Mouse (Mus musculus) layer of hippocampus, postnatal 10 days (tissue): Measurements from ENCODE around the gene Naa25. TPM values are rescaled to one million over a fixed set of nuclear protein-coding genes. Genes with fewer than 3 reads are reported as not detected.

Experiments used
- DNase-seq, 2 experiments: peaks; one replicate each; pipeline ENCODE4 v3.0.0; 2021; ENCODE audit warnings: low spot score in 2 of 2
- long read RNA-seq: library from polyadenylated mRNA; stranded (forward); transcript quantifications from one replicate; pipeline ENCODE4 v2.0.0, GENCODE M21; 2023
- total RNA-seq, 2 experiments: library from RNA; stranded (reverse); gene quantifications; 2 replicates each; pipeline ENCODE4 v1.2.3; 2021

The Naa25 gene
- 10 to 100 TPM; 43.9 to 45.3 TPM for total RNA-seq
- long read RNA-seq, full-length matches to known transcripts: 9 of 18 reads
- long read RNA-seq, partial matches to known transcripts: 5 of 18 reads
- long read RNA-seq, other reads (novel, unspliced or antisense): 4 of 18 reads

DNA sequence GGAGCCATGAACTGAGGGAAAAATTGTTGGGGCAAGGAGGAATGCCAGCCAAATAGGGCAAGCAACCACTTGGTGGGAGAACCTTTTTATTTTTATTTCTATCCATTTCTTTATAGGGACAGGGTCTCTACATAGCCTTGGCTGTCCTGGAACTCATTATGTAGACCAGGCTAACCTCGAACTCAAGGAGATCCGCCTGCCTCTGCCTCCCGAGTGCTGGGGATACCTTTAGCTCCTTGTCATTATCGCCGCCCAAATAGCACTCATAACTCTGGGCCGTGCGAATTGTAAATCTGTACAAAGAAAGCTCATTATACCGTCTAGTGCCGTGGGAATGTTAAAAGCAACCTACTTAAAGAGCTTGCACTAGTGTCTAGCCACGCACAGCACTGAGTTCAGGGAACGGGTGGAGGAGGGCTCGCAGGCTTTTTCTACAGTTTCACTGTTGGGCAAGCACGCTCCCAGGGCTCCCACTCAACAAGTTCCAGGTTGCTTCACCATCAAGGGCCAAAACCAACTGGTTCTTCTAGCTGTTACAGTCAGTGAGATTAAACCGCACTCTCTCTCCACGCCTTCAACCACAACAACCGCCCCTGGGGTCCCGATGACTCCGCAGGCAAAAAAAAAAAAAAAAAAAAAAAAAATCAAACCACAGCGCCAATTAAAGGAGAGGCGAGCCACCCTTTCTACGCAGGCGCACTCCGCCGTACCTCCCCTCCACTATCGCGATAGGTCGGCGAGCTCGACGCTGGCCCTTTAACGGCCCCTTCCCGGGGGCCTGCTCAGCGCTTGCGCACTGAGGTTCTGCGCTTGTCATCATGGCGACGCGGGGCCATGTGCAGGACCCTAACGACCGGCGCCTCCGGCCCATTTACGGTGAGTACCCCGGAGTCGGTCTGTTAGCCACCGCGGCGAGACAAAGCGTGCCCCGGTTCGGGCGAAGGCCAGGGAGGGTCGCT is at the start of gene Naa25:
TSS of gene Naa25 (plus strand) at position 750 of the 959 bp plus-strand sequence.
- DNase-seq: peak; percentile 94 to 95

DNA sequence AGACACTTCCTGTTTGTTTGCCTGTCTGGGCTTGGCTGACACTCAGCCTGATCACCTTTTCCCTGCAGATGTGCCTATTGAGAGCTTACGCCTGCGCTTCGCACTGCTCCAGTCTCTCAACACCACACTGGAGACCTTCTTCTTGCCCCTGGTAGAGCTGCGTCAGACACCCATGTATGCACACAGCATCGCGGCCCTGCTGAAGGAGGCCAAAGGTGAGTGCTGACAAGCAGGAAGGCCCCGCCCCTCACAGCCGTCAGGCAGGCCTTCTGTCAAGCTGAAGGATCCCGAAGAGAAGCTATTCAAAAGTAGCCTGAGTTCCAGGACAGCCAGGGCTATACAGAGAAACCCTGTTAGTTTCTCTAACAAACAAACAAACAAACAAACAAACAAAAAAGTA is 38.5 kb upstream of the Naa25 start:
- DNase-seq: no peak

DNA sequence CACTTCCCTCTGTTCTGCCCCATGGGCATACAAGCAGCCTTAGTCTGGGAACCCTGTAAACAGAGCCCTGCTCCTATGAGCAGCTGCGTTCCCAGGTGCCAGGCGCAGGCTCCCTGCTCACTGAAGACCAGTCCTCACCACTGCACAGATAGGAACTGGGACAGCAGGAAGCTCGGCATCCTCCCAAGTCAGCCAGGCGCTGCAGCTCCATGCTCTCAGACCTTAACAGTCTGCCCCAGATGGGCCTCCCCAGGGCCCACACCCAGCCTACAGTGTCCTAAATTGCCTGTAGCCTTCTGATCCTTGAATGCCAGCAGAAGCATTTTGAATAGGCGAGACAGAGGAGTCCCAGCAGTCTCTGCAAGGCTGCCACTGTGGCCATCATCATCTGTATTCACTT is 36.0 kb upstream of the Naa25 start:
- DNase-seq: no peak

DNA sequence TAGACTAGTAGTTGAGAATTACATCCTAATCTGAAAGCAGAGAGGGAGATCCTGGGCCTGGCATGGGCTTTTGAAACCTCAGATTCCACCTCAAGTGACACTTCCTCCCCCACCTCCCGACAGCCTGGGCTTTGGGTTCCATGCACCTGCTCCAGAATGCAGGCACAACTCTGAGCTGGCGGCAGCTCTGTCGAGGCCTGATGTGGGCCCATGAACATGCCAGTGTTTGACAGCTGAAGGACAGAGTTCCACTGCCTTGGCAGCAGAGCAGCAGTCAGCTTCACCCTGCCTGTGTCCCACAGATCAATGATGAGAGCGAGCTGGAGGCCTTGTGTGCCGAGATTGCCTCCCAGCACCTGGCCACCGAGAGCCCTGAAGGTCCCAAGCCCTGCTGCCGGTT is 34.3 kb upstream of the Naa25 start:
- no peak for DNase-seq

DNA sequence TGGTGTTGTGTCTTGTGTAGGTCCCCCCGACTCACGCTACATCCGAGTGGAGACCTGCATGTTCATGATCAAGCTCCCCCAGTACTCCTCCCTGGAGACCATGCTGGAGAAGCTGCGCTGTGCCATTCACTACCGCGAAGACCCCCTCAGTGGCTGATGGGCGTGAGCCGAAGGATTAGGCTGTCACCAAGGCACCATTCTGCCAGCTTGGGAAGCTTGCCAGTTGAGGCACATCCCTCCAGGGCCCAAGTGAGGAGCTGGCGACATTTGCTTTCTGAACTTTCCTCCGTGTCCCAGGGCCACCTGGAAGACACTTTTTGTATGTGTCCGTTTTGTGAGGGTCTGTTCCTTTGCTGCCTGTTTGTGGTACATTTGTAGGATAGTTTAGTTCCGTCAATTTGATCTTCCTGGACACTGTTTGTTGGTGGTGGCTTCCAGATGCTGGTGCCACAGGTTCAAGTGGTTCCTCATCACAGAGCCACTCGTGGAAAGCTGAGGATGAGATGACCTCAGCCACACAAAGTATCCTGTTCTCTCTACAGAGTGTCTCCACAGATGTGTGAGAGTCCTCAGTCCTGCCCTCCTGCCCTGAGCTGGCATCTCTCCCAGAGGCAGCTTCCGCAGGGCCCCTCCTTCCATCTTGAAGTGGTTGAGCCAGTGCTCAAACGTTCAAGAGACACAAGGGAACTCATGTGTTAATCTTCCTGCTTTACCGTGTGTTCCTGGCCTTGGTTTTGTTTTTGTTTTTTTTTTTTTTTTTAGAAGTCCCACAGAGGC is 31.1 kb upstream of the Naa25 start:
- no peak for DNase-seq

DNA sequence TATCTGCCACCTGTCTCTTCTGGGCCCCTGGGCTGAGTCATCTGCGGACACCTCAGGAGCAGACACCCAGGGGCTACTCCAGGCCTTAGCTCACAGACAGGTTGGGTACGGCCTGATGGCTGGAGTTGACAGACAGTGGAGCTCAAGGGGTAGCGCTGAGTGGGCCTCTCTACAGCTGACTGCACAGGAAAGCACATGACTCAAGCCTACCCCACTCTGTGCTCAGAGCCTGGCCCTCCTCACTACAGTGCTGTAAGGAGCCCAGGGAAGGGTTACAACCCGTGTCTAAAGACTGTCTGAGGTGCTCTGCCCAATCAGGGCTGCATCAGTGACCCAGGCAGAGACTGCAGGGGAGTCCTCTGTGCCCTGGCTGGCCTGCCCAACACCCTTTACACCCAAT is 30.5 kb upstream of the Naa25 start:
- DNase-seq: no peak

DNA sequence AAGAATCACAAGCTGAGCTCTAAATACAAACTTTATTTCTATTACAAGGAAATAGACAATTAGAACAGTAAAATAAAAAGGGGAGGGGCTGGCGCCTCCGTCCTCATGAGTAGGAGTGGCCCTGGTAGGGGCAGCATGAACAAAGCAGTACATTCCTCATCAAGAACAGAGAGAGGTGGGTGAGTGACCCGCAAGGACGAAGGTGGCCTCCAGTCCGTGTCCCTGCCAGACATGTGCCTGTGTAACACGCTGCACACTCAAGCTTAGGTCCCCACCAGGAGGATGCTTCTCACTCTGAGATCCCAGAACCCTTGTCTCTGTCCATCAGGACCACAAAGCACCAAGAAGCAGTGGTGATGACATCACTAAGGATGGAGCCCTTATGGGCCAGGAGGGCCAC is 26.0 kb upstream of the Naa25 start:
- no peak for DNase-seq

DNA sequence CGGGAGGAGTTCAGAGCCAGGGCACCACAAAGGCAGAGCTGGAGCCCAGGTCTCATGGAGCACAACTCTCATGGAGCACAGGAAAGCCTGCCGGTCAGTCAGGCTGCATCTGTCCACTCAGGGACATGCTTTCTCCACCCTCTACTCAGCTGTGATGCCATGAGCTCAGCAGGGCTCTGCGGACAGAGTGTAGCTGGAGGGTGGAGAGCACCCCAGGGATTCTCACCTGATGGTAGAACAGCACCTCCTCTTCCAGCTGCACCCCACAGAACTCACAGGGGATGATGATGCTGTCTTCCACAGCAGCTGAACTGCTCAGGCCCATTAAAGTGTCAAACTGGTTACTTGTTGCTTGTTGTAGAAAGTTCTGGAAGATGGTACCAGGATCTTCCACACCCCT is 22.9 kb upstream of the Naa25 start:
- no peak for DNase-seq

DNA sequence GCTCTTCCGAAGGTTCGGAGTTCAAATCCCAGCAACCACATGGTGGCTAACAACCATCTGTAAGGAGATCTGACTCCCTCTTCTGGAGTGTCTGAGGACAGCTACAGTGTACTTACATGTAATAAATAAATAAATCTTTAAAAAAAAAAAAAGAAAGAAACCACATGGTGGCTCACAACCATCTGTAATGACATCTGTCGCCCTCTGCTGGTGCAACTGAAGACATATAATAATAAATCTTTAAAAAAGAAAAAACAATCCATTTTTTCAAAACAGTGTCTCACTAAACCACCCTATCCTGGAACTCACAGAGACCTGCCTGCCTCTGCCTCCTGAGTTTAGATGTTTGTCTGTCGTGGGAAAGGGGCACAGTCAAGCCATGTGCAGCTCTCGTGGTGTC is 20.8 kb upstream of the Naa25 start:
- peak; percentile 52 to 60 for DNase-seq

DNA sequence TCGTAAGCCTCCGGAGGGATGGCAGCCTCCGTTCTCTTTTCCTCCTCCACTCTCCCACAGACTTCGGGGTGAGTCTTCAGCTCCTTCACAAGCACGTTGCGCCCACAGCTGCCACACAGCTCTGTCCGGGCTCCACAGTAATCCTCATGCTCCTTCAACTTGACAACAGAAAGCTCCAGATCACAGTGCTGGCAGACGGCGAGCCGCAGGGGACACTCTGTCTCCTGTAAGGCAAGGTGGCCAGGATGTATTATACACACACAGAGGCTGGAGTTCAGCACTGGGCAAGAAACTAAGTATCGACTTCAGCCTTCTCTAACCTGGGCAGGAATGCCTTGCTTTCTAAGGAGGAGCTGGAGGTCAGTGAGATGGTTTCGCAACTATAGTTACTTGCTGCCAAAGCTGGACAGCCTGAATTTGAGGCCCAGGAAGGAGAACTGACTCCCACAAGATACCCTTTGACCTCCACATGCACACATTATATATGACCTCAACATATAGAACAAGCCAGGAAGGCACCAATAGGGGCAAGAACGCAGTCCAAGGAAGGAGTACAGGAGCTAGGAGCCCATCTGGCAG is 19.0 kb upstream of the Naa25 start:
- DNase-seq: no peak

DNA sequence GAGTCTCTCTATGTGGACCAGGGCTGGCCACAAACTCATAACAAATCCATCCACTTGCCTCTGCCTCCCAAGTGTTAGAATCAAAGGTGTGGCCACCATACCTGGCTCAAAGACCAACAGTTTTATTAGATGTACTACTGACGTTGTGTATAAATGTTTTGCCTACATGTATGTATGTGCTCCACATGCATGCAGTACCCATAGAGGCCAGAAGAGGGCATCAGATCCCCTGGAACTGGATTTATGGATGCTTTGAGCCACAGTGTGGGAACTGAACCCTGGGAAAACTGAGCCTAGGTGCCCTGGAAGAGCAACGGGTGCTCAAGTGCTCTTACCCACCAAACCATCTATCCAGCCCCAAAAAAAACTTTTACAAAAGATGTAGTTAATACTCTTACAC is 17.0 kb upstream of the Naa25 start:
- no peak for DNase-seq

DNA sequence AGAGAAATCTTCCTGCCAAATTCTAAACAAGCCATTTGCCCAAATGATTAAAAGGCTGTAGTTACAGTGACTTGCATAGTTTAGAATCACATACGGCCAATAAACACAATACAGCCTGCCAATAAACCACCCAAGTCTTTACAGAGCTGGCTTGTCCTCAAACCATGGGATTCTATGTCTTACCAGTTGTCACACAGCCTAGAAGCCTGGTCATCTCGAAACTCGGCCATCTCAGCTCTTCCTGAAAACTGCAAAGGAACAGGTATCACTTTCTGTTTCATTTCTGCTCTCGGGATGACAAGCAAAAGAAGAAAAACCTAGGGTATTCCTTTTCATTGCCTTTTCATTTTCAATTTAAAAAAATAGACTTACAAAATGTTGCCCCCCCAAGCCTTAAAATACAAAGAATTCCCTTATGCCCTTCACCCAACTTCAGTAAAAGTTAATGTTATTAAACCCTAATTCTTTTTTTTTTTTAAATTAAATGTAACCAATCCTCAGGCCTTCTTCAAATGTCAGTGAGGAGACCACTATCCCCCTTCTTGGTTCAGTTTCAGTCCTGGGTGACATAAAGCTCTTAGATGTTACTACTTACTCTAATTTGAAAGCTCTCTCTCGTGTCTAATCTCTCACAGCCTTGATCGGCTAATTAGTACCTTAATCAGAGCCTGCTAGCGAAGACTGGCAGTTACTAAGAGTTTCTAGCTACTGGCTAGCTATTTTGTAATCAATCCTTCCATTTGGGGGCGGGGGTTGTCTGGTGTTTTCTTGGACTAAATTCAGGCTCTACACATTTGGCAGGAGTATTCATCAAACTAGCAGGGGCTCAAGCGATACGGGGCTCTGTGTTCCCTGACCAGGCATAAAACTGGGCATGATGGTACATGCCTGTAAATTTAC is 13.6 kb upstream of the Naa25 start:
- DNase-seq: no peak

DNA sequence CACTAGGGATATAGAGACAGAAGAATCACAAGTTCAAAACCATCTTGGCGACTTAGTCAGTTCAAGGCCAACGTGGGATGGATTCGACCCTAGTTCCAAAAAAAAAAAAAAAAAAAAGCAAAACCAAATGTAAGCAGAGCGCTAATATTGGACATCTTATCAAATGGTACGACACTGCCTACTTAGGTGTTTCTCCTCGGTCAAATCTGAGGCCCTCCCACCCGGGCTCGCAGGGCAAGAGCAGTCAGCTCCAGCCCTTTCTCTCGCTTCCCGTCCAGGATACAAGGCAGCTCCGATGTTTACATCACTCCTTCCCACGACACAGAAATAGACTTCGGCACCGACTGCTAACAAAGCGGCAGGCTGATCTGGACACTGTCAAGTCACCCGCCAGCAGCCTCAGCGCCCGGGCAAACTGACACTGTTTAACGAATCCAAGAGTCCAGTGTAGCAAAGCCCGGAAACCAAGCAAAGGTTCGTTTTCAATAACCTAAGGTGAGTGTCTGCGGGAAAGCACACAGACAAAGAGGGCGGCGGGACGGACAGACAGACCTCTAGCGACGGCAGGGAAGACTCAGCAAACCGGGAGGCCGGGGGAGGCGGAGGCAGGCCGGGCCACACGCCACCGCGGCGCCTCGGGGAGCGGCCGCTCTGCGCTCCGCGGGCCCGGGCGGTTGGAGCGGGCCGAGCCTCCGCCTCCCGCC is 12.8 kb upstream of the Naa25 start:
- DNase-seq: peak in 1 of 2 experiments; percentile 59

DNA sequence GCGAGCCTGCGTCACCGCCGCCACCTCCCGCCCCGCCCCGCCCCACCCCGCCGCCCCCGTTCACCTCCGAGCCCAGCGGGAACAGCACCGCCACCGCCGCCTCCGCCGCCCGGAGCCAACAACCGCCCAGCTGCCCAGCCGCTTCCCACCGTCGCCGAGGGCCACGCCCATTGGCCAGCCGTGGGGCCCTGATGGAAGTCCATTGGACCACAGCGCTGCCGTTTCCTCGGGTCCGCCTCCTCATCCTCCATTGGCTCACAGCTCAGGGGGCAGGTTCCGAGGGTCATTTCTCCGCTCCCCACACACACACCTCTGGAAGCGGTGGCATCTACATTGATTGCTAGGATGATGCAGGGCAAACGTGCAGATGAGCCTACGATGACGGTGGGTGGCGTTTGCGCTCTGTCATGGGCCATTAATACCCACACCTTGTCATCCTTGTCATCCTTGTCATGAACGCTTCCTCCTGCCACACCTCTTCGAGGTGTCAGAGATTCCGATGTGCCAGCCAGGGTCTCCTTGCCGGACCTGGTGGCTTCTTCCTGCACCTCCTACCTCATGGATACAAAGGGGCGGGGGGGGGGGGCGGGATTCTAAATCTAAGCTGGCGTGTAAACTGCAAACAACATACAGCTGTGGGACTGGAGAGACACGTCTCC is 12.1 kb upstream of the Naa25 start, which contains the start of gene Trafd1:
TSS of gene Trafd1 (minus strand) at position 172 of the 659 bp plus-strand sequence.
- DNase-seq: peak; percentile 92 to 94

DNA sequence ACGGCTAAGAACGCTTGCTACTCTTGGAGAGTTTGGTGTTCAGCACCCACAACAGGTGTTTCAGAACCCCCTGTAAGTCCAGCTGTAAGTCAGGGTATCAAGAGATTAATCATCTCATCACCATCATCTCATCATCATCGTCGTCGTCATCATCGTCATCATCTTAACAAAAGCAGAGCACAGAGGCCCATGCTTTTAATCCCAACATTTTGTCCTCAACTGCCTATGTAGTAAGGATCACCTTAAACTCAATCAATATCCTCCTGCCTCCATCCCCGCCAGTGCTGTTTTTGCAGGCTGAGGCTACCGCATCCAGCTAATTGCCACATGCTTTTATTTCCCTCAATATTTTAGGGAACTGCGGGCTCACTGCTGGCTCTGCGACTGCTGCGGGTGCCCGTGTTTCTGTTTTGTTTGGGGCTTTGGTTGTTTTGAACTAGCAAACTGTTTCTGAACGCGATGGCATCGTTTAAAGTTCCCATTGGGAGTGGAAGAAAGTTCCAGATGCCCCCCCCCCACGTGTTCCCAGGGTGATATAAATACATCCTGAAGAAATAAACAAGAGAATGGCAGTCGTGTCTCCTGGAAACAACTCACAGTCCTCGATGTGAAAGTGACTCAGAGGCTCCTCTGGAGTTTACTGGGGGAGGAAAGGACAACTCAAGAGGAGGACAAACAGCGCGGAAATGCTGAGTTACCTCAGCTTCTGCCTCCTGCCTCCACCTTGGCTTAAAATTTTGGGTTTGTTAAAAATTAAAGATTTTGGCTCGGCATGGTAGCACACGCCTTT is 11.4 kb upstream of the Naa25 start:
- no peak for DNase-seq

DNA sequence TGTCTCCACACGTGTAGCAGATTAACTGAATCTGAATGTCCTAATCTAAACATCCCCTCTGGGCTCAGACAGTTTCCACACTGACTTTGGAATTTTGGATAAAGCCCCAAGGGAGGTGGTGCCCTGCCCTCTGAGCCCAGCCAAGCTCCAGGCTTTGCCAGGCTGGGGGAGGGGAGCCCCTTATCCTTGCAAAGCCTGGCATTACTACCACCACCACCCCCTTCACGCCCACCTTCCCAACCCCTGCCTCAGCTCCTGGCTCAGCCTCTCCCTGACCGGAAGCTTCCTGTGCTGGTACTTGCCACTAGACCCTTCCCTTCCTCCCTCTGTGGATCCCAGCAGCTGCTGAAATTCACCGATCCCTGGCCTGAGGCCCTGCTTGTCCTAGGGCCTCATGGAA is 10.6 kb upstream of the Naa25 start:
- DNase-seq: no peak

DNA sequence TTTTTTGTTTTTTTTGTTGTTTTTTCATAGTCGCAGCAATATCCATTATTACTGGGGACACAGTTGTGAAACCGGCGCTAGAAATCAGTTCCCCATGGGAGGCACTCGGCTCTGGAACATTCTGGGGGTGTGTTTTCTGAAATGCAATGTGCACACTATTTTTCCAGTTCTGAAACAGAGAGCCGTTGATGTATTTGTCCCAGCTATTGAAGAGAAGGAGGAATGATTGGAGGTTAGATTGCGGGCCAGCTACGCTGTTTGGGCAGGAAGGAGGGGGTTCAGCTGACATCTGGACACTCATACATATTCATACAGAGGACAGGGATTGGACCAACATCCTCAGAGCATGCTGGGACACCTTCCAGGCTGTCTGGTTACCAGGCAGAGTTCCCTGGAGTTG is 8.6 kb upstream of the Naa25 start:
- DNase-seq: no peak

DNA sequence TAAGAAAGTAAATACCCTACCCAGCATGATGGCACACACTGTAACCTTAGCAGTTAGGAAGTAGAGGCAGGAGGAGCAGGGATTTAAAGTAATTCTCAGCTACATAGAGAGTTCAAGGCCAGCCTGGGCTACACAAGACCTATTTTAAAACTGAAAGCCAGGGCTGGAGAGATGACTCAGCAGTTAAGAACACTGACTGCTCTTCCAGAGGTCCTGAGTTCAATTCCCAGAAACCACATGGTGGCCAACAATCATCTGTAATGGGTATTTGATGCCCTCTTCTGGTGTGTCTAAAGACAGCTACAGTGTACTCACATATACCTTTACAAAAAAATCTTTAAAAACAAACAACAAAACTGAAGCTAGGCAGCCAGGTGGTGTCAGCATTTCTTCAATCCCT is 8.0 kb upstream of the Naa25 start:
- DNase-seq: no peak
